Mouse (Mus musculus): ENCODE measurements at regions not wholly inside any gene's neighbourhood (a gene's known extent, or its start where the extent isn't known, plus 50 kb on each side); places are given as distances from the start of the nearest gene placed in this dataset.

GRCm38 (mm10) chr7:130030711-130031110 is 439.0 kb downstream of the Wdr11 start:
- H3K36me3 ChIP-seq (ENCODE audit: control insufficient read depth, insufficient read depth, low read length): no peaks in the 10 kb centered on the region
- peaks cover 6% of the 10 kb centered on the region; the same call in 1 of the 2 replicates for H3K4me1 ChIP-seq (ENCODE audit: control insufficient read depth, insufficient read depth, low read length)
- H3K9ac ChIP-seq (replicated peaks; ENCODE audit: low read depth, low read length): no peak overlapping the region
- H3K9me3 ChIP-seq (ENCODE audit: control insufficient read depth, low read depth, low read length): no peaks in the 10 kb centered on the region
- H3K4me2 ChIP-seq (replicated peaks; ENCODE audit: low read depth, low read length): no peak overlapping the region
- H3K27ac ChIP-seq (ENCODE audit: low read length): no peak overlapping the region
- H3K4me3 ChIP-seq (ENCODE audit: low read depth, low read length): no peak overlapping the region
- ATAC-seq (ENCODE audit: insufficient number of reproducible peaks, insufficient read depth, low FRiP score, low read depth): no peak
- H3K27me3 ChIP-seq (ENCODE audit: control insufficient read depth, insufficient read depth, low read length): no peaks in the 10 kb centered on the region
- 81% methylated on average over 4 of the region's 4 CpGs for WGBS

- Histone ChIP-seq H3K27ac (ENCODE audit: low read length) (peak overlapping the region; percentile 56; the same call in 1 of the 2 replicates), H3K4me1 (ENCODE audit: control insufficient read depth, insufficient read depth, low read length) (peaks cover 14% of the 10 kb centered on the region), H3K27me3 (ENCODE audit: control insufficient read depth, insufficient read depth, low read length) (no peaks in the 10 kb centered on the region), H3K4me2 (replicated peaks; ENCODE audit: low read depth, low read length) (no peak overlapping the region), H3K36me3 (ENCODE audit: control insufficient read depth, insufficient read depth, low read length) (no peaks in the 10 kb centered on the region), H3K9ac (replicated peaks; ENCODE audit: low read depth, low read length) (no peak overlapping the region), H3K9me3 (ENCODE audit: control insufficient read depth, low read depth, low read length) (no peaks in the 10 kb centered on the region), H3K4me3 (ENCODE audit: low read depth, low read length) (no peak overlapping the region)
- 65% methylated on average over 5 of the region's 5 CpGs for WGBS
- ATAC-seq (ENCODE audit: insufficient number of reproducible peaks, insufficient read depth, low FRiP score, low read depth): no peak
These were observed 444.6 kb downstream of the Wdr11 start for GRCm38 (mm10) chr7:130036235-130036634.

- no peak overlapping the region for H3K4me2 ChIP-seq (replicated peaks; ENCODE audit: low read depth, low read length)
- H3K27ac ChIP-seq (ENCODE audit: low read length): peak overlapping the region; percentile 86
- no peak overlapping the region for H3K4me3 ChIP-seq (ENCODE audit: low read depth, low read length)
- H3K9ac ChIP-seq (replicated peaks; ENCODE audit: low read depth, low read length): no peak overlapping the region
- no peaks in the 10 kb centered on the region for H3K36me3 ChIP-seq (ENCODE audit: control insufficient read depth, insufficient read depth, low read length)
- peak; percentile 68; the same call in 1 of the 2 replicates for ATAC-seq (ENCODE audit: insufficient number of reproducible peaks, insufficient read depth, low FRiP score, low read depth)
- H3K27me3 ChIP-seq (ENCODE audit: control insufficient read depth, insufficient read depth, low read length): no peaks in the 10 kb centered on the region
- no peaks in the 10 kb centered on the region for H3K9me3 ChIP-seq (ENCODE audit: control insufficient read depth, low read depth, low read length)
- 49% methylated on average over 8 of the region's 8 CpGs for WGBS
- H3K4me1 ChIP-seq (ENCODE audit: control insufficient read depth, insufficient read depth, low read length): peaks cover 18% of the 10 kb centered on the region
These were observed 445.3 kb downstream of the Wdr11 start for GRCm38 (mm10) chr7:130036845-130037572.

- no peak overlapping the region for H3K4me3 ChIP-seq (ENCODE audit: low read depth, low read length)
- H3K9me3 ChIP-seq (ENCODE audit: control insufficient read depth, low read depth, low read length): no peaks in the 10 kb centered on the region
- H3K9ac ChIP-seq (replicated peaks; ENCODE audit: low read depth, low read length): no peak overlapping the region
- H3K27me3 ChIP-seq (ENCODE audit: control insufficient read depth, insufficient read depth, low read length): no peaks in the 10 kb centered on the region
- WGBS: 77% methylated on average over 4 of the region's 4 CpGs
- H3K4me1 ChIP-seq (ENCODE audit: control insufficient read depth, insufficient read depth, low read length): peaks cover 23% of the 10 kb centered on the region
- no peaks in the 10 kb centered on the region for H3K36me3 ChIP-seq (ENCODE audit: control insufficient read depth, insufficient read depth, low read length)
- peak overlapping the region; percentile 86 for H3K27ac ChIP-seq (ENCODE audit: low read length)
- ATAC-seq (ENCODE audit: insufficient number of reproducible peaks, insufficient read depth, low FRiP score, low read depth): no peak
- no peak overlapping the region for H3K4me2 ChIP-seq (replicated peaks; ENCODE audit: low read depth, low read length)
These were observed 445.9 kb downstream of the Wdr11 start for GRCm38 (mm10) chr7:130037573-130037925.

- Histone ChIP-seq H3K27me3 (ENCODE audit: control insufficient read depth, insufficient read depth, low read length) (no peaks in the 10 kb centered on the region), H3K9ac (replicated peaks; ENCODE audit: low read depth, low read length) (no peak overlapping the region), H3K4me2 (replicated peaks; ENCODE audit: low read depth, low read length) (no peak overlapping the region), H3K4me1 (ENCODE audit: control insufficient read depth, insufficient read depth, low read length) (peaks cover 39% of the 10 kb centered on the region), H3K27ac (ENCODE audit: low read length) (no peak overlapping the region; the same call in 1 of the 2 replicates), H3K9me3 (ENCODE audit: control insufficient read depth, low read depth, low read length) (no peaks in the 10 kb centered on the region), H3K36me3 (ENCODE audit: control insufficient read depth, insufficient read depth, low read length) (no peaks in the 10 kb centered on the region), H3K4me3 (ENCODE audit: low read depth, low read length) (no peak overlapping the region)
- WGBS: 70% methylated on average over 8 of the region's 8 CpGs
- ATAC-seq (ENCODE audit: insufficient number of reproducible peaks, insufficient read depth, low FRiP score, low read depth): no peak
These were observed 448.9 kb downstream of the Wdr11 start for GRCm38 (mm10) chr7:130040596-130040995.

GRCm38 (mm10) chr7:130041402-130041965 is 449.8 kb downstream of the Wdr11 start:
- Histone ChIP-seq H3K4me1 (ENCODE audit: control insufficient read depth, insufficient read depth, low read length) (peaks cover 45% of the 10 kb centered on the region), H3K27me3 (ENCODE audit: control insufficient read depth, insufficient read depth, low read length) (no peaks in the 10 kb centered on the region)

GRCm38 (mm10) chr7:130042296-130042910 is 450.7 kb downstream of the Wdr11 start:
- peaks cover 43% of the 10 kb centered on the region for H3K4me1 ChIP-seq (ENCODE audit: control insufficient read depth, insufficient read depth, low read length)
- WGBS: 45% methylated on average over 5 of the region's 5 CpGs

More at GRCm38 (mm10) chr7:130041402-130041965, 449.8 kb downstream of the Wdr11 start:
- Histone ChIP-seq H3K9me3 (ENCODE audit: control insufficient read depth, low read depth, low read length) (no peaks in the 10 kb centered on the region), H3K4me3 (ENCODE audit: low read depth, low read length) (no peak overlapping the region), H3K9ac (replicated peaks; ENCODE audit: low read depth, low read length) (no peak overlapping the region), H3K36me3 (ENCODE audit: control insufficient read depth, insufficient read depth, low read length) (no peaks in the 10 kb centered on the region), H3K27ac (ENCODE audit: low read length) (peak overlapping the region; percentile 69; the same call in 1 of the 2 replicates), H3K4me2 (replicated peaks; ENCODE audit: low read depth, low read length) (no peak overlapping the region)
- ATAC-seq (ENCODE audit: insufficient number of reproducible peaks, insufficient read depth, low FRiP score, low read depth): no peak
- WGBS: 60% methylated on average over 11 of the region's 11 CpGs

GRCm38 (mm10) chr7:130043397-130044234 is 452.0 kb downstream of the Wdr11 start:
- Histone ChIP-seq H3K27me3 (ENCODE audit: control insufficient read depth, insufficient read depth, low read length) (no peaks in the 10 kb centered on the region), H3K36me3 (ENCODE audit: control insufficient read depth, insufficient read depth, low read length) (no peaks in the 10 kb centered on the region), H3K27ac (ENCODE audit: low read length) (peak overlapping the region; percentile 69; the same call in 1 of the 2 replicates), H3K9me3 (ENCODE audit: control insufficient read depth, low read depth, low read length) (no peaks in the 10 kb centered on the region), H3K4me3 (ENCODE audit: low read depth, low read length) (no peak overlapping the region), H3K4me1 (ENCODE audit: control insufficient read depth, insufficient read depth, low read length) (peaks cover 41% of the 10 kb centered on the region; the same call in 1 of the 2 replicates), H3K4me2 (replicated peaks; ENCODE audit: low read depth, low read length) (no peak overlapping the region), H3K9ac (replicated peaks; ENCODE audit: low read depth, low read length) (no peak overlapping the region)
- 38% methylated on average over 21 of the region's 21 CpGs for WGBS
- ATAC-seq (ENCODE audit: insufficient number of reproducible peaks, insufficient read depth, low FRiP score, low read depth): no peak

More at GRCm38 (mm10) chr7:130042296-130042910, 450.7 kb downstream of the Wdr11 start:
- Histone ChIP-seq H3K9ac (replicated peaks; ENCODE audit: low read depth, low read length) (no peak overlapping the region), H3K4me2 (replicated peaks; ENCODE audit: low read depth, low read length) (no peak overlapping the region), H3K9me3 (ENCODE audit: control insufficient read depth, low read depth, low read length) (no peaks in the 10 kb centered on the region), H3K36me3 (ENCODE audit: control insufficient read depth, insufficient read depth, low read length) (no peaks in the 10 kb centered on the region), H3K27ac (ENCODE audit: low read length) (peak overlapping the region; percentile 69; the same call in 1 of the 2 replicates), H3K27me3 (ENCODE audit: control insufficient read depth, insufficient read depth, low read length) (no peaks in the 10 kb centered on the region), H3K4me3 (ENCODE audit: low read depth, low read length) (no peak overlapping the region)
- peak; percentile 79 for ATAC-seq (ENCODE audit: insufficient number of reproducible peaks, insufficient read depth, low FRiP score, low read depth)

All from stomach, embryonic 14.5 days (tissue).